Mouse (Mus musculus) frontal cortex, postnatal 36 days (tissue): ENCODE measurements around the gene Gm28372.

Experiments
- DNase-seq, 2 experiments: peaks; one replicate each; pipeline ENCODE4 v3.0.0; 2022; ENCODE audit warnings: low spot score in 2 of 2

Gm28372 gene

DNA sequence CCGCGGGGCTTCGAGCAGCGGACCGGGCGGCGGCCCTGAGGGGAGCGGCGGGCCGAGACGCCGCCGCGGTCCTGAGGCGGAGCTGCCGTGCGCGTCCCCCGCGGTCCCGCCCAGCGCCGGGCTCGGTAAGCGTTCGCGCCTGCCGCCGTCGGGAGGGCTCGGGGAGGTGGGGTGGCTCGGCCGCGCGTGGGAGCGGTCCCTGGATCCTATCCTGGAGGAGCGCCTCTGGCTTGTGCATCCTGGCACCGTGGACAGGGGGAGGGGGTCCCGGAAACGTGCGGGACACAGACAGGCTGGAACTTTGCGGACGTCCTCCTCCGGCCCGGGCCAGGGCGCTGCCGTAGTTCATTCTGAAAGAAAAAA lies 45.4 kb downstream of the Gm28372 start:
- DNase-seq = peak; percentile 72 to 76

DNA sequence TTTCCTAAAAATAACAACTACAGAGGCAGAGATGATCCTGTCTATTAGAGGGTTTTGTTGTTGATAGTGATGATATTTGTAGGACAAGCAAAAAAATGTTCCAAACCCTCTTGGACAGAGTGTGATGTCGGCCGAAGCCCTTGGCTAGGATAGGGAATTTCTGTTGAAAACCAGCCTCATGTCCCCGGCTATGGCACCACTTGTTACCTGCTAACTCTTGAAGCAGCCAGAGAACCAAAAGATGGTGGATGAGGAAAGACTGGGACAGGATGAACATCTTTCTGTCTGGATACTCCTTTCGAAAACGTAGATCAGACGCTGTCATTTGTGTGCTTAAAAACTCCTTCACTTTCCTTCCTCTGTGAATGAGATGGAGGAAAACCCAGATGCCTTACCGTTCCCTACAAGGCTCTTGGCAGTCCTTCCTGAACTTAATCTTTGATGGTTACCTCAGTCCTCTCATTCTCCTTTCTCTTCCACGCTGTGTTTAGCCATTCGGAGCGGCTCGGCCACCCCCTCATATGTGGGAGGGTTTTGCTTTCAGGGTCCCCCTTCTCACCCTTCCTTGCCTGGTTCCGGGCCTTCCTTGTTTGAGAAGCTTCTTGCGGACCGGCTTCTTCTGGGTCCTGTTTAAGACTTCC lies 46.2 kb downstream of the Gm28372 start:
- DNase-seq = peak in 1 of 2 experiments; percentile 23

DNA sequence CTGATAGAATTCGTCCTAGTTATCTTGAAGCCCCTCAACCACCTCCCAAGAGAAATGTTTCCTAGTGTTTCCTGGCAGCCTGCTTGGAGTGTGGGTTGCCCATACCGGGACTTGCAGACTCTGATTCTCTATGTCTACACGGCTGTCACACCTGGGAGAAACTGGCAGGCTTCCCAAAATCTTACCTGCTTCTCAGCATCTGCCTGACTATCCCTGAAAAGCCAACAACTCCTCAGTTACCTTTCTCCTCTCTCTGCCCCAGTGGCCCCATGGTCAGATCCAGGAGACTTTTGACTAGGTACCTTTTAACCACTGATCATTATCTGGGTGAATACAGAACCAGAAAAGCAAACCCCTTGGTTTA lies 46.7 kb downstream of the Gm28372 start:
- no peak for DNase-seq

DNA sequence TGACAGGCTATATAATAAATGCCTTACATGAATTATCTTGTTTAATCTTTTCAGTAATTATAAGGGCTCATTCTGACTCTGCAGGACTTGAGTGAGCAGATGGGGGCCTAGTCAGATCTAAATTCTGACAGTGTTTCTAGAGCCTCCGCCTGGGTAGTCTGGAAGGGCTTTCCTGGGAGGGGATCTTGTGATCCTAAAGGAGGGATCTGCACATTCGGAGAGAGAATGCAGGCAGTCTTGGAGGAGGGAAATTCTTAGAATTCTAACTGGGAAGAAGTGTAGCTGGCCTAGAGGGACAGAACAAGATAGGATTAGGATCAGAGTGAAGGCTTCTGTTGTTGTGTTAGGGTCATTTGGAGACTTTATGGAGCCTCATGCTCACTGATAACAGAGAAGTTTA lies 47.2 kb downstream of the Gm28372 start:
- no peak for DNase-seq

DNA sequence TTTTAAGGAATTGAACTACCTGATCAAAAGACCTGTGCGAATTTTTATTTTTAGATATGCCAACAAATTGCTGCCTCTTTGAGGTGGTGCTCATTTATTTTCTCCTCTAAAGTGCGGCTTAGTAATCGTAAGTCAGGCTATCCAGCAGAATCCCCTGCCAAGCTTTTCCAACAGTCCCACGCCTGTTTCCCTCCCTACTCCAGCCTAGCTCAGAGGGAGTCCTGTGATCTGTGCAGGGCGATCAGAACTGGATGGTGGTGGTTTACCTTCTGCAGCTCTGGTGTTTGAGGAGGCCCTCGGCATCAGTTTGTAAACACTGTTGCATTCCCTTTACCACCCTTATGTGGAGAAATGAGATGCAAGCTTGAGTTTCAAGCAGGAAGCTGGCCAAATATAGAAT lies 48.4 kb downstream of the Gm28372 start:
- peak in 1 of 2 experiments; percentile 37 for DNase-seq

DNA sequence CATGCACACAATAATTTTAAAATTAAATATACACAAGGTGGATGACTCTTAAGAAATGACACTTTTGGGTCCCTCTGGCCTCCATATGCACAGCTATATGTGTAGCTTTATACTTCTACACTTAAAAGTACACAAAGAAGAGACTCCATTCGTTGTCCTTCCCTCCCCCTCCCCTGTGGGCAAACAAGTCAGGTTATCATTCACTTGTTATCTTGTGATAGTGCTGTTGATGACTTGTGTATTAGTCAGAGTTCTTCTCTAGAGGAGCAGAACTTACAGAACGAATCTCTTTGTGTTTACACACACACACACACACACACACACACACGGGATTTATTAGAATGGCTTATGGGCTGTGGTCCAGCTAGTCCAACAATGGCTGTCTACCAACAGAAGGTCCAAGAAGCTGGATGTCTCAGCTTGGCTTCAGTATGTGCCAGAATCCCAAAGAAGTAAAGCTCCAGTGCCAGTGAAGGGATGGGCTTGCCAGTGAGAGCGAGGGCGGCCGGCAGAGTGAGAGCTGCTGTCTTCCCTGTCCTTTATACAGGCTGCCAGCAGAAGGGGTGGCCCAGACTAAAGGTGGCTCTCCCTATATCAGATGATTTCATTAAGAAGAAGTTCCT lies 49.8 kb downstream of the Gm28372 start:
- DNase-seq = peak in 1 of 2 experiments; percentile 49
